Mouse (Mus musculus) neural tube, embryonic 15.5 days (tissue): ENCODE measurements around the gene Ccdc86. TPM values are rescaled to one million over a fixed set of nuclear protein-coding genes. Genes with fewer than 3 reads are reported as not detected.

ENCODE experiments used
- ATAC-seq: fragments of 200-750 bp; cut with Nextera tagmentation; 2 replicates; pipeline ENCODE4 v1.8.0; 2017; ENCODE audit warnings: mild to moderate bottlenecking, moderate TSS enrichment, moderate library complexity; ENCODE audit not compliant: low FRiP score
- H3K27ac ChIP-seq: fragments of 300-500 bp; sonication (generic); replicated peaks from 2 replicates; pipeline ENCODE4 v1.5.1; 2015; ENCODE audit warnings: mild to moderate bottlenecking, inconsistent platforms
- H3K27me3 ChIP-seq: fragments of 300-500 bp; sonication (generic); replicated peaks from 2 replicates; pipeline ENCODE4 v1.6.1; 2015; ENCODE audit warnings: inconsistent platforms
- H3K36me3 ChIP-seq: fragments of 300-500 bp; sonication (generic); 2 replicates; pipeline ENCODE4 v1.6.1; 2015; ENCODE audit warnings: inconsistent platforms
- H3K4me1 ChIP-seq: fragments of 300-500 bp; sonication (generic); 2 replicates; pipeline ENCODE4 v1.6.1; 2015; ENCODE audit warnings: inconsistent platforms
- H3K4me2 ChIP-seq: fragments of 300-500 bp; sonication (generic); 2 replicates; pipeline ENCODE4 v1.6.1; 2015; ENCODE audit warnings: inconsistent platforms, mild to moderate bottlenecking, moderate library complexity
- H3K4me3 ChIP-seq: fragments of 300-500 bp; sonication (generic); replicated peaks from 2 replicates; pipeline ENCODE4 v1.5.1; 2015; ENCODE audit warnings: mild to moderate bottlenecking, inconsistent platforms
- H3K9ac ChIP-seq: fragments of 300-500 bp; sonication (generic); replicated peaks from 2 replicates; pipeline ENCODE4 v1.6.1; 2015; ENCODE audit warnings: mild to moderate bottlenecking, inconsistent platforms
- H3K9me3 ChIP-seq: fragments of 300-500 bp; sonication (generic); replicated peaks from 2 replicates; pipeline ENCODE4 v1.6.1; 2016; ENCODE audit warnings: inconsistent platforms
- WGBS: fragments of 180-500 bp; shearing (Covaris S2); methylation state at CpG from one replicate; pipeline ENCODE4 v1.1.7; 2015; ENCODE audit warnings: mixed read lengths; 5-methylcytosine and 5-hydroxymethylcytosine counted together
- polyA plus RNA-seq: library from polyadenylated mRNA; unstranded; fragments of >200 nt; fragmentation: Nextera tagmentation; extraction: Ambion mirVana; gene quantifications from 2 replicates; pipeline ENCODE4 v1.2.1, GENCODE M21; 2015

The Ccdc86 gene
- polyA plus RNA-seq, 1 experiment from 2014 or later = 12.7 TPM

DNA sequence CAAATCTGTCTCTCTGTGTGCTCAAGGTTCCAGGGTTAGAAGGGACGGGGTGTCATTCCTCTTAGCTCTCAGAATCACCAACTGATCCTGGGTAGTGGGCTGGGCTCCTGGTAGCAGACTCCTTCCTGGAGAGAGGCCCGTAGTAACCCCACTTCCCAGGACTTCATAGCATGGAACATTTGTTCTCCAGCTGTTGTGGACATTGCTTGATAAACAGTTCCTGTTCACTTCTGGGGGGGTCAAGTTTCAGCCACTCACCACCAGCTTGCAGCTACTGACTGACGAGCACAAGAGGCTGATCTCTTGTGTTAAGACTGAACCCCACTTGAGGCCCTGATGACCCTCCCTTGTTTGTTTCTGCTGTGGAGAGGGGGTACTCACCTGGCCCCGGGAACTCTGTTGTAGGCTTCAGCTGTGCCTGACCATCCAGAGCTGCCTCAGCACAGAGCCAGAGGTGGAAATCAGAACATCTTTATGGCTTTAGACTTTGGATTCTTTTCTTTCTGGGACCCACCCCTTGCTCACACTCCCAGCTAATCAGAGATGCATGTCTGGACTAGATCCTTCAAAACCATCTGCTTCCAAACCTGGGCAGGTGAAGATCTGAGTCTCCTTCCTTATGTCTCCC, 25.3 kb upstream of the Ccdc86 start, which contains the start of gene Ms4a10:
Ms4a10 (minus strand) TSS at position 433 of the 628 bp plus-strand sequence.
- WGBS = 67% methylated on average over 4 of the region's 4 CpGs
- no peak within 1 kb of the TSS for H3K9ac ChIP-seq
- no peaks in the 10 kb centered on the region for H3K36me3 ChIP-seq
- peaks cover 2% of the 10 kb centered on the region for H3K4me1 ChIP-seq
- no peak within 1 kb of the TSS for H3K27ac ChIP-seq
- H3K9me3 ChIP-seq = no peaks in the 10 kb centered on the region
- no peak within 1 kb of the TSS for H3K4me3 ChIP-seq
- H3K4me2 ChIP-seq = no peak within 1 kb of the TSS
- ATAC-seq = no peak
- no peaks in the 10 kb centered on the region for H3K27me3 ChIP-seq

DNA sequence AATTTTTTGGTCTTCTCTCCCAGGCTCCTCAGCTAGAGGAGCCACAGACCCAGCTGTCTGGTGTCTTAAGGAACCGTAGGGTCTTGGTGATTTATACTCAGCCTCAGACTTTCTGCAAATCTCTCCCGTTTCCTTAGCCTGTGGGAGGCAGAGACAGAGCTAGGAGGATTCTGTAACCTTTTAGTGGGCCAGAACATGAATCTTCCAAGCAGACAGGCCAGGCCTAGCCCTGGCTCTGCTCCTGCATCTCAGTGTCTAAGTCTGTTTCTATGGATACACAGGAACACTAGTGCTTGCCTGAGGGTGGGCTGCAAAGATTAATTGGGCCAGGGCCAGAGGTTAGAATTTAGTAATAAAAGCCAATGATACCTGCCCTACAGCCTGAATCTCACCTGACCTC, 24.1 kb upstream of the Ccdc86 start:
- Histone ChIP-seq H3K36me3 (no peaks in the 10 kb centered on the region), H3K4me1 (no peaks in the 10 kb centered on the region), H3K27me3 (no peaks in the 10 kb centered on the region), H3K4me2 (no peak overlapping the region), H3K9me3 (no peaks in the 10 kb centered on the region), H3K4me3 (no peak overlapping the region), H3K27ac (no peak overlapping the region), H3K9ac (no peak overlapping the region)
- WGBS = 51% methylated on average over 2 of the region's 2 CpGs
- no peak for ATAC-seq

DNA sequence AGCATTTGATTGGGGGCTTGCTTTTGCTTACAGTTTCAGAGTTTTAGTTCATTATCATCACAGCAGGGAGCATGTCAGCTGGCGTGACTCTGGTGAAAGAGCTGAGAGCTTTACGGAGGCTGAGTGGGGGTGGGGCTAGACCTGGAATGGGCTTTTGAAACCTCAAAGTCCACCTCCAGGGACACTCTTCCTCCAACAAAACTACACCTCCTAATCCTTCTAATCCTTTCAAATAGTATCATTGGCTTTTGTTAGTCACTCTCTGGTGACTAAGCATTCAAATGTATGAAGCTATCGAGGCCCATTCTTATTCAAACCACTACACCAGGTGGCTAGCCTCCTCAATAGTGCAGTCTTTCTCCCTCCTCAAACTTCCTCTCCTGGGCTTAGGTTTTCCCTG, 23.6 kb upstream of the Ccdc86 start:
- H3K36me3 ChIP-seq = no peaks in the 10 kb centered on the region
- no peak for ATAC-seq

DNA sequence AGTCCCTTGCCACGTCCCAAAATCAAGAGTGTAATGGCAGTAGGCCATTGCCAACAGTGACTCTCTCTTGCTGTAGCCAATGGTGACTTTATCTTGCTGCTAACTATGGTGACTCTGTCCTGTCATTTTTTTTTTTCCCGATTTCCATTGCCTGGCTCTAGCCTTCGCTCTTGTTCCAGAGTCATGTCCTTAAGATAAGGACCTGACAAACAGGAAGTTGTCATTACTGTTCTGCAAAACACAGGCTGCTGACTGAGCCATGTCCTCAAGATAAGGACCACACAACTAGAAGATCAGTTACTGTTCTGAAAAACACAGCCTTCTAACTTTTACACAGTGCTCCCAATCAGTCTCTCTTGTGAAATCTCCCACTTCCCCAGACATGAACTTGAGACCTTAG, 21.4 kb upstream of the Ccdc86 start:
- Histone ChIP-seq H3K4me1 (no peaks in the 10 kb centered on the region), H3K9me3 (no peaks in the 10 kb centered on the region), H3K36me3 (no peaks in the 10 kb centered on the region), H3K4me2 (no peak overlapping the region), H3K4me3 (no peak overlapping the region), H3K27me3 (no peaks in the 10 kb centered on the region), H3K27ac (no peak overlapping the region), H3K9ac (no peak overlapping the region)
- ATAC-seq = no peak
- 80% methylated on average over 3 of the region's 3 CpGs for WGBS

More for the DNA sequence above, 23.6 kb upstream of the Ccdc86 start:
- WGBS = 57% methylated on average over 3 of the region's 3 CpGs
- Histone ChIP-seq H3K27me3 (no peaks in the 10 kb centered on the region), H3K27ac (no peak overlapping the region), H3K4me2 (no peak overlapping the region), H3K4me1 (no peaks in the 10 kb centered on the region), H3K4me3 (no peak overlapping the region), H3K9me3 (no peaks in the 10 kb centered on the region), H3K9ac (no peak overlapping the region)

DNA sequence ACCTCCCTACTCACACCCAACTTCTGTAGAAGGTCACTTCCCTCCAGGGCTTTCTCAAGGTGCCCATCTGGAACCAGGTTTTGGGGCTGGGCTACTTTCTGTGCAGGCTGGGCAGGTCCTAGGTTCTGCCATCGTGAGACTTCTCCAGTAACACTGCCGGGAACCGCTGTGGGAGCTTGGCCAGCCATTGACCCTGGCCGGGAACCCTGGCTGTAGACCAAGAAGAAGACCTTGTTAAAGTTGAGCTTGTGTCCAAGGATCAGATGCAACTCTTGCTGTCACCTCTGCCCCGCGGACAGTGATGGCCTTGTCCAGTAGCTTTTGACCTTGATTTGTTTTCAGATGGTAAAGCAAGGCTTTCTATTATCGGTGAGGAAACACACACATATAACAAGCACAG, 19.5 kb upstream of the Ccdc86 start:
- Histone ChIP-seq H3K36me3 (no peaks in the 10 kb centered on the region), H3K4me1 (no peaks in the 10 kb centered on the region), H3K9ac (no peak overlapping the region), H3K4me2 (no peak overlapping the region), H3K4me3 (no peak overlapping the region), H3K9me3 (no peaks in the 10 kb centered on the region), H3K27ac (no peak overlapping the region), H3K27me3 (no peaks in the 10 kb centered on the region)
- 96% methylated on average over 7 of the region's 7 CpGs for WGBS
- no peak for ATAC-seq

DNA sequence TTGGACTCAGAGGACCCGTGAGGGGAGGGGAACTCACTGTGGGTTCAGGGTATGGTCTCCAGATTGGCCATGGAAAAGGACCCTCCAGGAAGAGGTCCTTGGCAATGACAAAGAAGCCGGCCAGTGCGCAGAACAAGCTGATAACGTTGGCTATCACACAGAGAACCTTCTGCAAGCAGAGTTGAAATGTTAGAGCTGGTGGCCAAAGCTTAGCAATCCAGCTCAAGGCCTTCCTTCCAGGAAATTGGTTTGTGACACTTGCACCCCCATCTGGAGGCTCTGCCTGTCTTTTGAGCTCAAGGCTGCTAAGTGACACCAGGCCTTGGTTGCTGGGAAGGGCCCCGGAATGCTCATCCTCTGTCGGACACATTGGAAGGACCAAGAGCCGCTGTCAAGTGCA, 16.7 kb upstream of the Ccdc86 start:
- no peak for ATAC-seq
- 88% methylated on average over 7 of the region's 7 CpGs for WGBS

DNA sequence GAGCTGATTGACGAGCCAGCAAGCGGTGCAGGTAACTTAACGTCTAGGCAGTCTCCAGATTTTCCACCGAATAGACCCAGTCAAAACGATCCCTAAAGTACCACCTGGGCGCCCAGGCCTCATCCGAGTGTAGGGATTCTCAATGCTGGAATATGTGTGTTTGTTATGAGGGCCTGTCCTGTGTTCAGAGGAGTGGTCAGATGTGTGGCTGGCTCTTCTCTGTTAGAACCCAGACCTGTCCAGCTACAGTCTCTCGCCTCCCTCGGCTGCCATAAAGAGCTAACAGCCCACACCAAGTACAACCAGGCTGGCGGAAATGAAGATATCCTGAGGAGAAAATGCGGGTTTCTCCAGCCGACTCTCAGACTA, 10.9 kb upstream of the Ccdc86 start:
- ATAC-seq = peak; percentile 55; the same call in 1 of the 2 replicates
- 44% methylated on average over 12 of the region's 12 CpGs for WGBS
- Histone ChIP-seq H3K4me3 (no peak overlapping the region), H3K27me3 (no peaks in the 10 kb centered on the region), H3K9ac (peak overlapping the region; percentile 26; the same call in 1 of the 2 replicates), H3K4me2 (peak overlapping the region; percentile 23; the same call in 1 of the 2 replicates), H3K27ac (no peak overlapping the region), H3K36me3 (no peaks in the 10 kb centered on the region), H3K9me3 (no peaks in the 10 kb centered on the region), H3K4me1 (peaks cover 3% of the 10 kb centered on the region)

More for the DNA sequence above, 16.7 kb upstream of the Ccdc86 start:
- no peak overlapping the region for H3K27ac ChIP-seq
- H3K36me3 ChIP-seq = no peaks in the 10 kb centered on the region
- H3K4me1 ChIP-seq = no peaks in the 10 kb centered on the region
- H3K4me2 ChIP-seq = no peak overlapping the region
- no peak overlapping the region for H3K9ac ChIP-seq
- no peaks in the 10 kb centered on the region for H3K27me3 ChIP-seq
- H3K9me3 ChIP-seq = no peaks in the 10 kb centered on the region
- no peak overlapping the region for H3K4me3 ChIP-seq

DNA sequence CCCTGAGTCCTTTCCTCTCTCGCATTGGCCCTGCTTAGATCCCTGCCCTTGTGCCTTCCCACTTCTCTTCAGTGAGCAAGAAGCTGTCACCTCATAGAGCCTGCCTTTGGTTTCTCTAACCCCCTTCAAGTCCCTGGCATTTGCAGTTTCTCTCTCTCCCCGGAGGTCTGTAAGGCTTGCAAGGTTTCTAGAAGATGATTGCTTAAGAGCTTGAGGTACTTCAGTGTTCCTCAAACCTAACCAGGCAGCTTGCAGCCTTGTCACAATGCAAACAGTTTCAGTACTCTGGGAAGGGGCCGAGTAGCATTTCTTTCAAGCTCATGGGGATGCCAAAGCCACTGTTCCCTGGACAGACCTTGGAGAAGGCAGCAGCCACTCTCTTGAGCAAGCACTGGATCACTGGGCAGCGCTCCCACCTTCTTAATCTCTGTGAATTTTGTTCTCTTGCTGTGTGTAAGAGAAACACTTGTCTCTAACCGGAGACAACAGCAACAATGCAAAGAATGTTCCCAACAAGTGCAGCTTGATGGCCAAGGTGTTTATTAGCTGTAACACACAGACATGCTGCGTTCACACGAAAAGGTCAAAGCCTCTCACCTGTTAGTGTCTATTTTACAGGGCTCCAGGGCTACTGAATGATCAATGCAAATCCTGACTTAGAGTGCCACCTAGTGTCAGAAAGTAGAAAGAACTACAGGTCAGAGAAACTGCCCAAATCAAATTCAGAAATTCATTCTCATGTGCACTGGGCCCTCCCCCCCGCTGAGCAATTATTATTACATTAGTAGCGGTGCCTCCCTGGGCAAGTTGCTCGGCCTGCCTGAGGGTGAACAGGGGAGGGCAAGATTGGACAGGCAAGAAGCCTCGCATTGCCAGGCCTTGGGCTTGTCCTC, 10.3 kb upstream of the Ccdc86 start:
- Histone ChIP-seq H3K9ac (peak overlapping the region; percentile 26; the same call in 1 of the 2 replicates), H3K27me3 (no peaks in the 10 kb centered on the region), H3K4me1 (peaks cover 3% of the 10 kb centered on the region), H3K27ac (no peak overlapping the region), H3K4me2 (peak overlapping the region; percentile 23; the same call in 1 of the 2 replicates), H3K36me3 (no peaks in the 10 kb centered on the region), H3K4me3 (no peak overlapping the region), H3K9me3 (no peaks in the 10 kb centered on the region)
- WGBS = 37% methylated on average over 11 of the region's 11 CpGs
- peak; percentile 81 for ATAC-seq

DNA sequence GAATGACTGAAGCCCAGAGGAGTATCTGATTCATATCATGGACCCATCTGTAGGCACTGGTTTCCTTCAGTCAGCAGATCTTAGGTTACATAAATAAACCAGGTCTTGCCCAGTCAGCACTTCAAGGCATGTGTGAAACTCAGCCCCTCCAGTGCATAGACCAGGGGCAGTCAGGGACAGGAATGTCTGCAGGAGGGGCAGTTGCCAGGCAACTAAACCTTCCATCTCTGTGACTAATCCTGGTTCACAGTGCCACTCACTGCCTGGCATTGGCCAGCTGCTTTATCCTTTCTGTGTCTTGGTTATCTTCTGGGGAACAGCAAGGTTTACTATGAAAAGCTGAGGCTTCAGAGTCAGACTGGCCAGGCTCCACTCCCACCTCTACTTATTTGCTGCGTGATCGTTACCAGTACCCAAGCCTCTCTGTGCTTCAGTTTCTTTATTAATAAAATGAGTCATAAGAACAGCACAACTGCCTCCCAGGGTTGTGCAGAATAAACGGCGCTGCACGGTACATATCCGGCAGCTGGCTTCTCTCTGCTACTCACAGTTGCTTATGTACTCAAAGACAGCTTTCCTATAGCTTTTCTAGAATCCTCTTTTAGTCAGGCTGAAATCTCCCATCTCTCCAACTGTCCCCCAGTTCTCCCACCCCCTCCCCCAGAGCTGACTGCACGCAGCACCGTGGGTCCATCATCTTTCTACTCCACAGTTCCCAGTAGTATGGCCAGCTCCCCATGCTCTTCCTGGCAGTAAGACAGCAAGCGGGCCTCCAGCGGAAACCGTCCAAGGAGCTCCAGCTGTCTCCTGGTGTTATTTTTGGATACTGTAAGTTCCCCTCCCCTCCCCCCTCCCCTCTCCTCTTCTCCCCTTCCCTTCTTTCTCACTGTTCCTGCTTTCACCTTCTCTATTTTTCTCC, 3.2 kb upstream of the Ccdc86 start:
- peak overlapping the region; percentile 23; the same call in 1 of the 2 replicates for H3K27ac ChIP-seq
- H3K4me2 ChIP-seq = no peak overlapping the region; the same call in 1 of the 2 replicates
- H3K36me3 ChIP-seq = no peaks in the 10 kb centered on the region
- H3K4me3 ChIP-seq = no peak overlapping the region
- no peaks in the 10 kb centered on the region for H3K9me3 ChIP-seq
- H3K4me1 ChIP-seq = peaks cover 17% of the 10 kb centered on the region
- ATAC-seq = no peak
- 71% methylated on average over 11 of the region's 11 CpGs for WGBS
- H3K27me3 ChIP-seq = no peaks in the 10 kb centered on the region; the same call in 1 of the 2 replicates
- no peak overlapping the region for H3K9ac ChIP-seq

DNA sequence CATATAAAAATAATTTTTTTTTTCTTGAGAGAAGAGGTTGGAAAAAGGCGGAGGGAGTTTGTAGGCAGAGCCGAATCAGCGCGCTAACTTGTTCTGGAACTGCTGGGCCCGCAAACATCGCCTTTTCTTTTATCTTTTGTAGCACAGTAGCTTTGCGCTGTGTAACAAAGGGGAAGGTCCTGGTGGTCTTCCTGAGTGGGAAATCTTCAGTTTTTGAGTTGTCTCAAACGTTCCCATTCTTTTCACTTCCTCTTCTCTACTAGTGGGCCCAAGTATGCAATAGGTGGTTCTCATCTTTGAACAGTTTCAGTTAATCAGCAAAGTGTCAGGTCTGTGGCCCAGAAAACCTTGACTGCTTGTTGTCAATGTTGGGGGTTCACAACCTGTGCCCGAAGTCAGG, 492 bp upstream of the Ccdc86 start:
- no peaks in the 10 kb centered on the region; the same call in 1 of the 2 replicates for H3K27me3 ChIP-seq

DNA sequence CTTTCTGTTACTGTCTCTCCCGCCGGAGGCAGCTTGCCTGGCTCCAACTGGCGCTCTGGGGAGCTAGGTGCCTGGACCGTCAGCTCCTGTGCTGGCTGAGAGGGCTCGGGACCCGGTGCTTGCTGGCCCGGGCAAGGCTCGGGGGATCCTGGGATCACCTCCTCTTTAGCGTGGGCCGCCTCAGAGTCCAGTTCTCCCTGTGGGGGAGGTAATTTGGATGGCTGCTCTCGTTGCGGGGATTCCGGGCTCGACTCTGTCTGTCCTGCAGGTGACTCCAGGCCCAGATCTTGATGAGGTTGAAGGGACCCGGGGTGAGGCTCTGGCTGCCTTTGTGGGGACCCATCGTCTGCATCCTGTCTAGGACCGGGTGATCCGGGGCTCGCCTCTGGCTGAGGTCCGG, 650 bp downstream of the Ccdc86 start:
- no peaks in the 10 kb centered on the region for H3K9me3 ChIP-seq
- no peak overlapping the region for H3K27ac ChIP-seq
- H3K27me3 ChIP-seq = no peaks in the 10 kb centered on the region
- ATAC-seq = peak; percentile 9; the same call in 1 of the 2 replicates
- peak overlapping the region; percentile 84 for H3K9ac ChIP-seq
- WGBS = 1% methylated on average over 20 of the region's 20 CpGs
- H3K4me3 ChIP-seq = peak overlapping the region; percentile 61
- H3K4me2 ChIP-seq = peak overlapping the region; percentile 98
- H3K36me3 ChIP-seq = peaks cover 23% of the 10 kb centered on the region
- H3K4me1 ChIP-seq = peaks cover 30% of the 10 kb centered on the region

More for the DNA sequence above, 492 bp upstream of the Ccdc86 start:
- Histone ChIP-seq H3K4me2 (peak overlapping the region; percentile 98), H3K27ac (peak overlapping the region; percentile 54), H3K36me3 (peaks cover 12% of the 10 kb centered on the region), H3K9ac (peak overlapping the region; percentile 28), H3K4me1 (peaks cover 30% of the 10 kb centered on the region), H3K4me3 (peak overlapping the region; percentile 61), H3K9me3 (no peaks in the 10 kb centered on the region)
- 32% methylated on average over 9 of the region's 9 CpGs for WGBS
- peak; percentile 2; the same call in 1 of the 2 replicates for ATAC-seq
